Mouse (Mus musculus) embryonic facial prominence, embryonic 14.5 days (tissue): Measurements from ENCODE around the gene Tnip1. TPM values are rescaled to one million over a fixed set of nuclear protein-coding genes. Genes with fewer than 3 reads are reported as not detected.
"Not testable (repeated sequence)": the region's sequence is repeated elsewhere in the genome, so short reads cannot be mapped to it uniquely, and the experiment has no call there.

Experiments used
- ATAC-seq: fragments of 200-750 bp; cut with Nextera tagmentation; 2 replicates; pipeline ENCODE4 v1.8.0; 2017; ENCODE audit warnings: low read depth, moderate number of reproducible peaks, moderate TSS enrichment
- DNase-seq: peaks from one replicate; pipeline ENCODE4 v3.0.0-alpha.2; 2015; ENCODE audit warnings: low spot score
- H3K27ac ChIP-seq: fragments of 300-500 bp; sonication (generic); replicated peaks from 2 replicates; pipeline ENCODE4 v1.5.1; 2014; ENCODE audit warnings: low read depth, mild to moderate bottlenecking, low read length, moderate library complexity
- H3K27me3 ChIP-seq: fragments of 300-500 bp; sonication (generic); replicated peaks from 2 replicates; pipeline ENCODE4 v1.6.1; 2014; ENCODE audit warnings: low read length; ENCODE audit not compliant: control insufficient read depth, insufficient read depth
- H3K36me3 ChIP-seq: fragments of 300-500 bp; sonication (generic); 2 replicates; pipeline ENCODE4 v1.6.1; 2014; ENCODE audit warnings: low read length, mixed read lengths; ENCODE audit not compliant: control insufficient read depth, insufficient read depth
- H3K4me1 ChIP-seq: fragments of 300-500 bp; sonication (generic); 2 replicates; pipeline ENCODE4 v1.6.1; 2014; ENCODE audit warnings: antibody characterized with exemption, low read length; ENCODE audit not compliant: control insufficient read depth, insufficient read depth
- H3K4me2 ChIP-seq: fragments of 300-500 bp; sonication (generic); 2 replicates; pipeline ENCODE4 v1.6.1; 2014; ENCODE audit warnings: low read depth, mild to moderate bottlenecking, low read length, moderate library complexity, mixed read lengths
- H3K4me3 ChIP-seq: fragments of 300-500 bp; sonication (generic); 2 replicates; pipeline ENCODE4 v1.5.1; 2014; ENCODE audit warnings: low read depth, mild to moderate bottlenecking, low read length
- H3K9ac ChIP-seq: fragments of 300-500 bp; sonication (generic); 2 replicates; pipeline ENCODE4 v1.6.1; 2014; ENCODE audit warnings: low read depth, mild to moderate bottlenecking, low read length, moderate library complexity, mixed read lengths
- H3K9me3 ChIP-seq: fragments of 300-500 bp; sonication (generic); 2 replicates; pipeline ENCODE4 v1.6.1; 2016; ENCODE audit warnings: low read length; ENCODE audit not compliant: control insufficient read depth
- WGBS: fragments of 180-500 bp; shearing (Covaris S2); extraction: QIAGEN DNeasy Blood & Tissue Kit; methylation state at CpG from one replicate; pipeline ENCODE4 v1.1.7; 2014; 5-methylcytosine and 5-hydroxymethylcytosine counted together
- polyA plus RNA-seq: library from polyadenylated mRNA; unstranded; fragments of >200 nt; fragmentation: Nextera tagmentation; extraction: Ambion mirVana; gene quantifications from 2 replicates; pipeline ENCODE4 v1.2.1, GENCODE M21; 2014

Tnip1 gene
- polyA plus RNA-seq, 1 experiment from 2014 or later = 21.0 TPM

DNA sequence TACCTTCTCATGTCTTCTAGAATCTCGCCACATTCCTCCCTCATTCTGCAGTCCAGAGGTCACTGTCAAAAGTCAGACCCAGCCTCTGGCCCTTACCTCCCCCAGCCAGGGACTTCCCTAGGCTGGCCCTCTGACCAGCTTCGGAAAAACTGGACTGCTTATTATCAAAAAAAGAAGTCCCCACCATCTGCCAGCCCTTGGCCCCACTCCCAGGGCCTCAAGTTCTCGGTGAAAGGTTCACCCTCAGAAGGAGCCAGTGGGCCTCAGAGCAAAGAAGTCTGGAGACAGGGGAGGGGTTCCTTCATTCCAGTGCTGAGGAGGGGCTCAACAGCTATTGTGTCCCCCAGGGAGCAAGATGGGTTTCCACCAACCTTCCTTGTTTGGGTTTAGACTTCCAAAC is 796 bp downstream of the Tnip1 start:
- Histone ChIP-seq H3K4me1 (no peaks in the 10 kb centered on the region), H3K27ac (no peak overlapping the region), H3K9me3 (no peaks in the 10 kb centered on the region), H3K9ac (no peak overlapping the region), H3K36me3 (no peaks in the 10 kb centered on the region), H3K4me3 (no peak overlapping the region), H3K27me3 (no peaks in the 10 kb centered on the region), H3K4me2 (peak overlapping the region; percentile 39)
- no peak for ATAC-seq
- 53% methylated on average over 3 of the region's 3 CpGs for WGBS
- DNase-seq = no peak

DNA sequence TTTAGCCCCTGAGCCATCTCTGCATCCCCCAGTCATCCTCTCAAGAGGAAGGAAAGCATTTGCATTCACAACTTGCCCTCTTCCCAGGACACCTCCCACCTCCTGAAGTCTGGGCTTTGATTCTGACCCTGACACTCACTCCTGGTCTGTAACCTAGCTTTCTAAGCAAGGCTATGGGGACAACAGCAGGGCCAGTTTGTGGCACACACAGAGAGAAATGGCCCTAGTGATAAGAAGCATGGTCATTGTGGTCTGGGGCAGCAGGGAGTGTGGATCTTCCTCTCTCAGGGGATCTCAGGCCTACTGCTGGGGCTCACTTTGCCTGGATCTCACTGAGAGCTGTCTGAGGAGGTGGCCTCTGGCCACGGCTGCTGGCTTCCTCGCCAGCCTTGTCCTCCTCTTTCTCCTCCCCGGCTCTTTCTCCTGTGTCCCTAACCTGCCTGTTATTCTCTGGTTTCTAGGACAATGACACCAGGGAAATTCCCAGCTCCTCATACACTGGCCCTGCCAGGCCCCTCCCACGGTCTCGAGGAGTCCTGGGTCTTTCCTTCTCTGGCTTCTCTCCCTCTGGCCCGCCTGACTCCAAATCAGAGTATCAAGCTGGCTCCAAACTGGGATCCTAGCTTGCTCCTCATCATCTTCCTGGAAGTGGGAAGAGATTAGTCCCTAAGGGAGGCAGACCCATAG is 1.4 kb downstream of the Tnip1 start:
- ATAC-seq = no peak
- Histone ChIP-seq H3K4me3 (no peak overlapping the region), H3K27ac (no peak overlapping the region), H3K4me1 (no peaks in the 10 kb centered on the region), H3K9ac (no peak overlapping the region), H3K27me3 (no peaks in the 10 kb centered on the region), H3K4me2 (peak overlapping the region; percentile 39; the same call in 1 of the 2 replicates), H3K9me3 (no peaks in the 10 kb centered on the region), H3K36me3 (no peaks in the 10 kb centered on the region)
- DNase-seq = no peak
- 77% methylated on average over 6 of the region's 6 CpGs for WGBS

DNA sequence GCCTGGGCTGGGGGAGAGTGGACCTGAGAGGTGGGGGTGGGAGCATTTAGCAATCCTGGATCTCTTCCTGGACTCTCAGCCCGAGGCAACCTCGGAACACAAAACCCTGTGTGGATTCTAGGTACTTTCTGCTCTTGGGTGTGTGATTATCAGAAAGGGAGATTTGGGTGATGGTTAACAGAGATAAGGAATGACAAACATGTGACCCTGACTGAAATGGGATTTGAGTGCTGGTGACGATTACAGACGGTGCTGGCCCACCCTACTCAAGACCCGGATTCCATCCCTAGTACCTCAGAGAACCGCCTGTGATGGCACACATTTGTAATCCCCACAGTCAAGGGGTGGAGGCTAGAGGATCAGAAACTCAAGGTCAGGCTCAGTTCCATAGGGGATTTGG is 2.5 kb downstream of the Tnip1 start:
- 69% methylated on average over 6 of the region's 6 CpGs for whole genome bisulfite sequencing
- no peak overlapping the region for H3K9ac ChIP-seq
- no peaks in the 10 kb centered on the region for H3K9me3 ChIP-seq
- H3K4me3 ChIP-seq = no peak overlapping the region
- DNase-seq (no peak), ATAC-seq (no peak)
- no peaks in the 10 kb centered on the region for H3K4me1 ChIP-seq
- H3K36me3 ChIP-seq = no peaks in the 10 kb centered on the region
- no peak overlapping the region for H3K4me2 ChIP-seq
- no peak overlapping the region for H3K27ac ChIP-seq
- H3K27me3 ChIP-seq = no peaks in the 10 kb centered on the region

DNA sequence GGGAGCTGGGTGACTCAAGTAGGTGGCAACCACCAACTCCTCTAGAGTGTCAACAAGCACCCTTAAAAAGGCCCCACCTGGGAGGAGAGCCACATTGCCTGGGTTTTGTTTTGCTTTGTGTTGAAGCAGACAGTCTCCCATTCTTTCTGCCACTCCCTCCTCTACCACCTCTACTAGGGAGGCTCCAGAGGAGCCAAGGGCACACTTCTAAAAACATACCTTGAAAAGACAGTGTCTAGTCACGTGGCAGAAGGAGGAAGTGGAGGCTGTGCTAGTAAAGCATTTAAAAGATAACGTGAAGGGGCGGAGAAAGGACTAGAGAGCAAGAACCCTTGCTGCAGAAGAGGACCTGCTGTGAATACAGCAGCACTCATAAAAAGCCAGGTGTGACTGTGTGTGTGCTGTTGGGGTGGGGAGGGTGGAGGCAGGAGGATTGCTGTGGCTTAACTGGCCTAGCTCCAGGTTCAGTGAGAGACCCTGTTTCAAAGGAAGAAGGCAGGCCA is 4.1 kb downstream of the Tnip1 start:
- H3K27me3 ChIP-seq = no peaks in the 10 kb centered on the region
- no peak for DNase-seq
- no peaks in the 10 kb centered on the region for H3K9me3 ChIP-seq
- H3K9ac ChIP-seq = no peak overlapping the region
- no peak overlapping the region for H3K4me3 ChIP-seq
- no peak for ATAC-seq
- 0 out of 2 replicates have a peak, but pooled peaks cover 5% of the 10 kb centered on the region for H3K4me1 ChIP-seq
- H3K36me3 ChIP-seq = no peaks in the 10 kb centered on the region
- no peak overlapping the region for H3K4me2 ChIP-seq
- 51% methylated on average over 3 of the region's 3 CpGs for WGBS
- no peak overlapping the region for H3K27ac ChIP-seq

DNA sequence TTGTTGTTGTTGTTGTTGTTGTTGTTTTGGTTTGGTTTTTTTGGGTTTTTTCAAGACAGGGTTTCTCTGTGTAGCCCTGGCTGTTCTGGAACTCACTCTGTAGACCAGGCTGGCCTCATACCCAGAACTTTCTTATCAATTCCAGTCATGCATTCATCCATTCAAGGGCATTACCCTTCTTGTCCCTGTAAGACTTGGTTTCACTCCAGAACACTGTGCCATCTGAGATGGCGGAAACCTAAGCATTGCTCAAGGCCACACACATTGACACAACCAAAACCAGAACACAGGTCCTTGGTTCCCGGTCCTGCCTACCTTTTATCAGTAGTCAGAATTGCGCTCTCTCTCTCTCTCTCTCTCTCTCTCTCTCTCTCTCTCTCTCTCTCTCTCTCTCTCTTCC is 5.0 kb downstream of the Tnip1 start:
- not testable (repeated sequence) for H3K27me3 ChIP-seq, H3K9me3 ChIP-seq, DNase-seq, ATAC-seq, H3K27ac ChIP-seq, H3K4me1 ChIP-seq, H3K9ac ChIP-seq, H3K4me2 ChIP-seq, H3K36me3 ChIP-seq, H3K4me3 ChIP-seq
- WGBS = 86% methylated on average over 3 of the region's 3 CpGs

DNA sequence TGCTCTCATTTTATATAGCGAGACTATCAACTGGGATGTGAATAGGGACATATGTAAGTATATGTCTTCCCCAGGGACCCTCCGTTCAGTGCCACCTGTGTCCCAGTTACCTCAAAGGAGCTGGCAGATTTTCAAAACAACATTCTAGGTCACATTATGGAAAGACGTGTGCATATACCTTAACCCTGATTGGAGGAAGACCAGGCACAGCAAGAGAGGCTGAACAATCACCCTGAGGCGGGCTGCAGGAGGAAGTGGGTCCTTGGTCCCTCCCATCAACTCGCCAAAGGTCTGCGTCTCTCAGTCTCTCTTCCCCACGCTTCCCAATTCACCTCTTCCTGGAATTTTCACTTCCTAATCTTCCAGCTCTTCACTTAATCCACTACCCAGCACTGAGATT is 5.8 kb downstream of the Tnip1 start:
- no peaks in the 10 kb centered on the region for H3K9me3 ChIP-seq
- ATAC-seq (no peak), DNase-seq (peak; percentile 22)
- H3K27me3 ChIP-seq = no peaks in the 10 kb centered on the region
- WGBS = 54% methylated on average over 7 of the region's 7 CpGs
- no peak overlapping the region for H3K4me3 ChIP-seq
- no peak overlapping the region for H3K4me2 ChIP-seq
- no peak overlapping the region for H3K9ac ChIP-seq
- H3K27ac ChIP-seq = no peak overlapping the region
- H3K36me3 ChIP-seq = no peaks in the 10 kb centered on the region
- H3K4me1 ChIP-seq = 0 out of 2 replicates have a peak, but pooled peaks cover 5% of the 10 kb centered on the region

DNA sequence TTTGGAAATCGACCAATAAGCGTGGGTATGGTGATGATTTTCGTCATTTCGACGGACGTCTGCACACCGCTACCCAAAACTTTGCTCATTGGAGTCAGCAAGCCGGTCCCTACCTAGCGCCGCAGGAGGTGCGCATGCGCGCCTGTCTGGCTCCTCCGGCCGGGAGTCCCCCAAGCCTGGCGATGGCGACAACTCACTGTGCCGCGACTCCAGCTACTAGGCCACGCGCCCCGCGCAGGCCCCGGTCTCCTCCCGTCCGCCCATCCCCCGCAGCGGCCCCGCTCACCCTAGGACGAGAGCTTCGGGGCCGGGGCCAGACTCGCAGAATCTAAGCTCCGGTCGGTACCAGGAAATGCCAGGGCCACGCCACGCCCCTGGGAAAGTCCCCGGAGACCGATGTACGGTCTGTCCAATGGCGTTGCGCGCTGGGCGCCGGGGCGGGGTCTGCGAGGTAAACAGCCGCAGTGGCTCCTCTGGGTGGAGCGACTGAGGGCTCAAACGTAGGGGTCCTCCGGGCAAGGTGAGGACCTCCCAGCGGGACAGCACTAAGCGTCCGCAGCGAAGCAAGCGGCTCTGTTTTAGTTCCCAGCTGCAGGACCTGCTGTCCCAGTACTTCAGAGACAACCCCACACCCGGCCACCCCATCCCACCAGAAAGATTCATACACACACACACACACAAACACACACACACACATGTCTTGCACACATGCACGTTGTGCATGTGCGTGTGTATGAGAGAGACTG is 6.8 kb downstream of the Tnip1 start:
- peak overlapping the region; percentile 73 for H3K27ac ChIP-seq
- peak; percentile 98 for ATAC-seq
- H3K4me3 ChIP-seq = peak overlapping the region; percentile 74
- no peaks in the 10 kb centered on the region for H3K36me3 ChIP-seq
- WGBS = 1% methylated on average over 49 of the region's 59 CpGs
- DNase-seq = peak; percentile 98
- no peaks in the 10 kb centered on the region for H3K9me3 ChIP-seq
- no peaks in the 10 kb centered on the region for H3K27me3 ChIP-seq
- H3K4me1 ChIP-seq = 0 out of 2 replicates have a peak, but pooled peaks cover 5% of the 10 kb centered on the region
- H3K9ac ChIP-seq = peak overlapping the region; percentile 78
- H3K4me2 ChIP-seq = peak overlapping the region; percentile 54

DNA sequence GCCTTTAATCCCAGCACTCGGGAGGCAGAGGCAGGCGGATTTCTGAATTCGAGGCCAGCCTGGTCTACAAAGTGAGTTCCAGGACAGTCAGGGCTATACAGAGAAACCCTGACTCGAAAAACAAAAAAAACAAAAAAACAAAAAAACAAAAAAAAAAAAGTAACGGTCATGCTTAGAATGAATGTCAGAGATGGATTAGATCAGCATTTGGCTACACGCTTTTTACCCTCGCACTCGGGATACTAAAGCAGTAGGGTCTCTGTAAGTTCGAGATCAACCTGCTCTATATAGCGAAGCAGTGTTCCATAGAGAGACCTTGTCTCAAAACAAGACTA is 7.3 kb downstream of the Tnip1 start:
- Histone ChIP-seq H3K4me3 (peak overlapping the region; percentile 74), H3K9ac (peak overlapping the region; percentile 78), H3K4me2 (peak overlapping the region; percentile 54)
- H3K36me3 ChIP-seq, H3K9me3 ChIP-seq, H3K27ac ChIP-seq, H3K4me1 ChIP-seq, ATAC-seq, H3K27me3 ChIP-seq, DNase-seq: not testable (repeated sequence)
- WGBS = 40% methylated on average over 10 of the region's 10 CpGs
